Mouse (Mus musculus): Measurements from ENCODE around the gene Shtn1.

GRCm38 (mm10) chr19:59090337-59090736 is 14.4 kb upstream of the Shtn1 start:
- TF ChIP-seq POLR2A (IDR thresholded peaks at IDR 0.05; ENCODE audit: low read depth, low read length), result no peak
- no peak for TF ChIP-seq CTCF (IDR thresholded peaks at IDR 0.05; ENCODE audit: extremely low read depth, insufficient read length, insufficient replicate concordance, low read depth, low read length)

All from small intestine, adult 2 months (tissue).